Mouse (Mus musculus) activated CD4-positive, CD25-positive, alpha-beta regulatory T cell (primary cell): Measurements from ENCODE around the gene Ttn. TPM values are rescaled to one million over a fixed set of nuclear protein-coding genes. Genes with fewer than 3 reads are reported as not detected.

Experiments used
- polyA plus RNA-seq, 2 experiments: library from polyadenylated mRNA; unstranded; fragments of 100-300 nt; shearing (Covaris generic); gene quantifications; one replicate each; pipeline ENCODE4 v1.2.1; 2017

Ttn gene
- 1 to 10 TPM in 1 of 2 experiments, under 1 TPM in 1; 0.97 to 2.9 TPM for polyA plus RNA-seq

GRCm38 (mm10) chr2:76982391-76983145, at the start of gene Ttn:
Gene Ttn, minus strand, starts transcription at chr2:76982547.

DNA sequence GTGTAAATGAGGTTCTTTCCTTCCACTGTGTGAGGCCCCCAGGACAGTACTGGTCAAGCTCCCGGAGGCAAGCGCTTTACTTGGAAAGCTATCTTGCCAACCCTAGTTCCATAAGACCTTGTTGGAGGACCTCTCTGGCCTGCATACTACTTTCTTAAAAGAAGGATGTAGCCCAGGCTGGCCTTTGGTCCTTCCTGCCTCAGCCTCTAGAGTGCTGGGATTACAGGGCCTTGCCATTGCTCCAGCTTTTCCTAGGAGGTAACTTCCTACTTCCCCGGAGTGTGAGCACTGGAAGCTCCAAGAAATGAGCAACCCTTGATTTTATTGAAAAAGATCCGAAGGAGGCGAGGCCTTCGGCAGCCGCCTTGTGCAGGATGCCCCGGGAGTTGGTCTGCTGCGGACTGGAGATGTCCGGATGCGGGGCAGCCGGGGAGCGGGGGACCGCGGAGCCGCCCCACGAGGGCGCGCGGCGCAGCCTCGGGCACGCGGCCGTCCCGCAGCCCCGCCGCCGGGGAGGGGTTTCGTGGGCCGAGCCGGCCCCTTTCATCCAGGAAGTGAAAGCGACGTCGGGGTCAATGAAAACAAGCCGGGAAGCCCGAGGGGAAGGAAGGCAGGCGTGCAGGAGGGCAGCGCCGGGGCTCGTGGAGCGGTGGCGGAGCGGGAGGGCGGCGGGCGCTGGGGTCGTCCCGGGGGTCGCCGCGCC, 307.5 kb downstream of the Ttn start, which contains the start of gene Plekha3:
Gene Plekha3 (plus strand): TSS at position 557 of the 703 bp plus-strand sequence.

DNA sequence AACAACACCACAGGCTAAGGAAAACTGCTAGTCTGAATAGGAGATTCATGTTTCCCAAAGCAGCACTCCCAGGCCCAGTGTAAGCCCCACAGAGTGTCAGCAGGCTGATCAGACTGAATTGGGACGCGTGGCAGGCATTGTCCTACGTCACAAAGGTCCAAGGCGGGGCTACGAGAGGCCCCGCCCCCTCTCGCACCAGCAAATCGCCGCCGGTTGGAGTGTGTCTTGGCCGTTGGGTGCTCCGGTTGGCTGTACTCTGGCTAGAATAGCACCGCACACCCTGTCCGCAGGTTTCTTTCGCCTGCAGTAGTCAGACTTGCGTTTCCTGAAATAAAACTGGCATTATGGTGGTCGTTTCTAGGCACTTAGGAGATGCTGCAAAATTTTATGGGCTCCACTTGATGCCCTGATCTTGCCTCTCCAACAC, 309.4 kb downstream of the Ttn start, which contains the start of gene Fkbp7:
Gene Fkbp7 (minus strand): TSS at position 151 of the 427 bp plus-strand sequence.

Other genes with a start within 250 kb of the Ttn start
- gene Ccdc141, start 188.1 kb upstream of the Ttn start, polyA plus RNA-seq = under 1 TPM; 0.50 to 0.73 TPM